Mouse (Mus musculus) layer of hippocampus, postnatal 14 days (tissue): ENCODE data around the gene Asic1. TPM values are rescaled to one million over a fixed set of nuclear protein-coding genes. Genes with fewer than 3 reads are reported as not detected.
"Not testable (repeated sequence)": the region's sequence is repeated elsewhere in the genome, so short reads cannot be mapped to it uniquely, and the experiment has no call there.

ENCODE experiments used
- DNase-seq, 2 experiments: peaks; one replicate each; pipeline ENCODE4 v3.0.0; 2021 to 2022; ENCODE audit warnings: low spot score in 2 of 2, mixed read lengths in 1 of 2
- total RNA-seq, 2 experiments: library from RNA; stranded (reverse); gene quantifications; 2 replicates each; pipeline ENCODE4 v1.2.3; 2021

Asic1 gene
- total RNA-seq, 2 experiments from 2014 or later, result 37.3 to 41.3 TPM

- DNase-seq, result peak; percentile 69 to 73
Observed at GRCm38 (mm10) chr15:99717386-99718334, 47.5 kb downstream of the Asic1 start, which contains the start of gene Gpd1. TSS of gene Gpd1 (plus strand) at chr15:99717515.

GRCm38 (mm10) chr15:99718461-99719021, 48.4 kb downstream of the Asic1 start:
- no peak for DNase-seq

GRCm38 (mm10) chr15:99719865-99720264, 49.7 kb downstream of the Asic1 start:
- no peak for DNase-seq

GRCm38 (mm10) chr15:99721921-99722743, 52.0 kb downstream of the Asic1 start:
- no peak for DNase-seq

GRCm38 (mm10) chr15:99723120-99723514, 52.9 kb downstream of the Asic1 start:
- DNase-seq, result no peak

GRCm38 (mm10) chr15:99723515-99724291, 53.5 kb downstream of the Asic1 start:
- DNase-seq, result peak; percentile 68 to 72

GRCm38 (mm10) chr15:99724292-99725021, 54.3 kb downstream of the Asic1 start:
- peak; percentile 80 to 86 for DNase-seq

- peak; percentile 96 to 99 for DNase-seq
Observed at GRCm38 (mm10) chr15:99725341-99726155, 55.4 kb downstream of the Asic1 start, which contains the start of gene Cox14. TSS of gene Cox14 (plus strand) at chr15:99725618.

- DNase-seq, result no peak
Observed at GRCm38 (mm10) chr15:99726549-99726948, 56.4 kb downstream of the Asic1 start.

- not testable (repeated sequence) for DNase-seq
Observed at GRCm38 (mm10) chr15:99727039-99727438, 56.9 kb downstream of the Asic1 start.

- DNase-seq, result no peak
Observed at GRCm38 (mm10) chr15:99727525-99727924, 57.4 kb downstream of the Asic1 start.

GRCm38 (mm10) chr15:99728211-99728610, 58.0 kb downstream of the Asic1 start:
- DNase-seq, result no peak

GRCm38 (mm10) chr15:99729056-99729783, 59.1 kb downstream of the Asic1 start:
- DNase-seq, result no peak

- no peak for DNase-seq
Observed at GRCm38 (mm10) chr15:99731167-99731566, 61.0 kb downstream of the Asic1 start.

- DNase-seq, result no peak
Observed at GRCm38 (mm10) chr15:99731678-99732077, 61.5 kb downstream of the Asic1 start.

GRCm38 (mm10) chr15:99733186-99733585, 63.0 kb downstream of the Asic1 start:
- no peak for DNase-seq

- peak; percentile 100 for DNase-seq
Observed at GRCm38 (mm10) chr15:99735631-99736030, 65.5 kb downstream of the Asic1 start.

GRCm38 (mm10) chr15:99736675-99737074, 66.5 kb downstream of the Asic1 start:
- DNase-seq, result no peak
